Mouse (Mus musculus) megakaryocyte, adult 5-6 weeks (primary cell): ENCODE results near the gene Hnrnpc. TPM values are rescaled to one million over a fixed set of nuclear protein-coding genes. Genes with fewer than 3 reads are reported as not detected.
A peak's percentile ranks its signal among the peaks of the same experiment; 100 is the strongest.
"Not testable (repeated sequence)": the region's sequence is repeated elsewhere in the genome, so short reads cannot be mapped to it uniquely, and the experiment has no call there.

ENCODE experiments used
- ATAC-seq: 2 replicates; pipeline ENCODE4 v1.8.0; 2016; ENCODE audit warnings: mild to moderate bottlenecking, inconsistent platforms; ENCODE audit not compliant: poor library complexity, severe bottlenecking
- total RNA-seq, 2 experiments: library from RNA; stranded (forward) in 1 of 2; stranded (reverse) in 1 of 2; fragments of 153-499, 151-499 nt in 1 of 2; fragments of 221-1000, 200-1000 nt in 1 of 2; gene quantifications; 2 replicates each; pipeline versions ENCODE4 v1.2.3 to v1.2.4; 2015 to 2017

Gene Hnrnpc
- total RNA-seq, 2 experiments from 2014 or later: 239 to 322 TPM

DNA sequence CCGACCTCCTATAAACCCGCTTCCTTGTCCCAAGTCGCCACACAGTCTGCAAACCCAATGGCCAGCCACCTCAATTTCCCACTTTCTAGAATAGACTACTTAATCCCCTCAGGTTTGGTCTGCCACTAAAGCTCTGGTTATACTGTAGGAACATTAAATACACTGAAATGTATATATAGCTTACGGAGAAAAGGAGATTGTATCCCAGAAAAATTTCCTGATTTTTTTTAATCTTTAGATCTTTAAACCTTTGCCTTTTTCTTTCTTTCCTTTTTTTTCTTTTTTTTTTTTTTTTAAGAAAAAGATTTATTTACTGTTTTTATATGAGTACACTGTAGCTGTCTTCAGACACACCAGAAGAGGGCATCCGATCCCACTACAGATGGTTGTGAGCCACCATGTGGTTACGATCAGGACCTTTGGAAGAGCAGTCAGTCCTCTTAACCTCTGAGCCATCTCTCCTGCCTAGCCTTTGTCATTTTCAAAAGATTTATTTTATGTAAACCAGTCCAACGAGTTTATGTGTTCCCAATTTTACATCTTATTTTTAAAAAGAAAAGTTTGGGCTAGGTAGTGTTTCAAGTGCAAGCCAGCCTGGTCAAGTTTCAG is 953 bp upstream of the Hnrnpc start:
- peak; percentile 11 for ATAC-seq

DNA sequence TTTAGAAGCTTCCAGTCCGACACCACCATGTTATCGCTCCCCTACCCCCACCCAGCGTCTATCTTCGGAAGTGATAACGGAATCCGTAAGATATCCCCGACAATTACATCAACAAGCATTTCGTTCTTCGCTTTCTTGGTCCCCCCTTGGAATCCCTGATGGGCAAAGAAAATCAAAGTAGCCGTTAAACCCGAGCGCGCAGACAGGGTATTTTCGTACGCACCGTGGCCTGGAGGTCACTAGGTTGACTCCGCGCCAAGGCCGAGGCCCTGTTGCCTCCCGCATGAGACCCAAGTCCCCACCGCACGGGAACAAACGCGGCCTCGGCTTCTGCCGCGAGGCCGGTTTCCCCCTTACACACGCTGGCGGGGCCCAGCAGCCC is 363 bp downstream of the Hnrnpc start:
- ATAC-seq: peak; percentile 36

DNA sequence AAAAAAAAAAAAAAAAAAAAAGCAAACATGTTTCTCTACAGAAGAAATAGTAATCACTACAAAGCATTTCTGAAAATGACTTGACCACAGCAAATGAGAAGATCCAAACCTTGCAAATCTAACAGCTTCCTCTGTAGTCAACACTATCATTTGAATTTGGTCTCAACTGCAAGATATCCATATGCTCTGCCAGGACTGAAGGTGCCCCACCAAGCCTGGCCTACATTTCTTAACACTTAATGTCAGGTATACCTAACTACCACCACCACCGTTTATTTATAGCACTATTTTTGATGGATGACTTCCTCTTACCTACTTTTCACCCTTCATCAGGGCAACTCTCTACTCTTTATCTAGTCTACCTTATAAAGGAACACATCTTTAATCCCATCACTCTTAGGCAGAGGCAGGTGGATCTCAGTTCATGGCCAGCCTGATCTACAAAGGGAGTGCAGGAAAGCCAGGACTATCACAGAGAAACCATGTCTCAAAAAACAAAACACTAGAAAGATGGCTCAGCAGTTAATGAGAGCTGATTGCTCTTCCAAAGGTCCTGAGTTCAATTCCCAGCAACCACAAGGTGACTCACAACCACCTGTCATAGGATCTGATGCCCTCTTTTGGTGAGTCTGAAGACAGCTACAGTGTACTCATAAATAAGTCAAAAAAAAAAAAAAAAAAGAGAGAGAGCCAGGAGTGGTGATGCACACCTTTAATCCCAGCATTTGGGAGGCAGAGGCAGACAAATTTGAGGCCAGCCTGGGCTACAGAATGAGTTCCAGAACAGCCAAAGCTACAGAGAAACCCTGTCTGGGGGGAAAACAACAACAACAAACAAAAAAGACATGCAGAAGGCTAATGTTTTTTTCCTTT is 2.3 kb downstream of the Hnrnpc start:
- ATAC-seq: no peak

DNA sequence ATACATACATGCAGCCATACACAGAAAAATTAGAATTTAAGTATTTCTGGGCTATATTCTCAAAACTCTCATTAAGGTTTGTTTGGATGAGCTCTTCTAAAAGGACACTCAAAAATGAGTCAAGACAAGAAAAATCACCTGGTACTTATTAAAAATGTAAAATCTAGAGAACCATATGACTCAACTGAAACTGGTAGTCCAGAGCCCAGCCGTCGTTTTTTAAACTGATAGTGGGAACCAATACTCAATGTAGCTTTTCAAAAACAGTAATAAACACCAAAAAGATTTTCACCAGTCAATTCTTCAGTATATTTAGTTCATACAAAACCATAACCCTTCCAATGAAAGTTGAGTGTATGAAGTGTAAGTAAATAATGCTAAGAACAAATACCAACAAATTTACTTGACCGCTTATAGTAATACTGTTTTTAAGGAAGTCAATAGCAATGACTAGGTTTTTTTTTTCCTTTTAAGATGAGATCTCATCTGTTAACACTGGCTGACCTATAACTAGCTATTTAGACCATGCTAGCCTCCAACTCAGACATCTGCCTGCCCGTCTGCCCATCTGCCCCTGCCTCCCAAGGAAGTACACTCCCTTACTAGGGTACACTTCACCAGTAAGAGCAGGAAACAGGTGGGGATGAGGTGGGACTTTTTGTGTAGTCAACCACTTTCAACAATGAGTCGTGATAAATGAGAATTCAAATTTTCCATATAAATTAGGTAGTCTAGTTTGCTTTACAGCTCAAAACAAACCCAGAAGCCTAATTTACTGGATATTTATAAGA is 3.5 kb downstream of the Hnrnpc start:
- ATAC-seq: no peak

DNA sequence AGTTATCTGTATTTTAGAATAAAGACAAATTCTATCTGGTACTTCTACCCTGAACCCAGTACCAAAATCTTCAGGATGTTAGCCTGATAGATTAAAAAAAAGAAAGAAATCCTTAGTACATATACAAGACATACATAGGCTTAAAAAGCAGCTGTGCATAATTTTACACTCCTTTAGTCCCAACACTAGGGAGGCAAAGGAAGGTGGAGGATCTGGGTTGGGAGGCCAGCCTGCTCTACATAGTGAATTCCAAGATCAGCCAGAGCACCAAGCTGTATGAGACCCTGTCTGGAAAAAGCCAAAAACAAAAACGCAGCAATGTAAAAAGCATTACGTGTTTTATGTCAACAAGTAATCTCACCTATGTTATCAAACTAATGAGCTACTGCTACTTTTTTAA is 4.3 kb downstream of the Hnrnpc start:
- ATAC-seq: no peak

DNA sequence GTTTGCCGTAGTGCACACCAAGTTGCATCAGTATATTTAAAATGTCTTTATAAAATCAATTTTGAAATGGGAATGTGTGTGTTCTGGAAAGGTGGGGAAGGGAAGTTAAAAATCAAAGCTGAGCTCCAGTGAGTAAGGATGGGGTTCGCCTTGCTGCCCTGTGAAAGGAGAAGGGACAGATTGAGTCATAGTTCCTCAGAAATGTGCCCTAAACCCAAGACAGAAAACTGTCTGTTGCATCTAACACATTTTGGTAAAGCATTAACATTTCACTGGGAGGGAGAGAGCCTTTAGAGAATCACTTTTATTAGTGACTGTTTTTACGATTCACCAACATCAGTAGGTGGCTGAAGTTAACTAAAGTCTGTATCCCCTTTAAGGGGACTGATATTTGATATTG is 5.4 kb downstream of the Hnrnpc start:
- not testable (repeated sequence) for ATAC-seq

DNA sequence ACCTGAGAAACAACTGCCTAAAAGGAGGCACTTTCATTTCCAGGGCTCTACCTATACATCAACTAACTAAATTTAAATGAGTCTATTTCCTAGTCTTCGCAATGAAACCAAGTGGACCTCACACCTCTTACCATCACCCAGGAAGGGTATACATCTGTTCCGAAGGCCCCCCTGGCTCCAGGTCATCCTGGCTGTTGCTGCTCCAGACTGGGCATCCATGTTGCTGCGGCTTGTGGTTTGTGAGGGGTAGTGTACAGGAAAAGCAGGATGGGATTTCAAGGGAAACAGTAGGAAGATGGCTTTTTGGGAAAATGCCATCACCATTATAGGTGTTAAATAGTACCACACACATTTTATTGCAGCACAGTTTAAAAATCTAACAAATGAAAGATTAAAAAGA is 6.6 kb downstream of the Hnrnpc start:
- not testable (repeated sequence) for ATAC-seq

DNA sequence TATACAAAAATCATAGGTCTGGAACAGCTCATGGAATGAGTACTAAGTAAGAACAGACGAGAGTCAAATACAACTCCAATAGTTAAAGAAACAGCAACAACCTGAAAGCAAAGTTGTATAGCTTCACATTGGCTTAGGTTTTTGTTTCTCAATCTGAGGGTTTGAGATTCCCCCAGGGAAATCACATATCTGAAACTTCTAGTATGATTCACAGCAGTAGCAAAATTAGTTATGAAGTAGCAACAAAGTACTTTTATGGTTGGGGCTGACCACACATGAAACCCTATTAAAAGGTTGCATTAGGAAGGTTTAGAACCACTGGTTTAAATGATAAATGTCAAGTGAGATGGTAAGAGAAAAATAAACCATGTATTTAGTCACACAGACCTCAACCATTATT is 9.3 kb downstream of the Hnrnpc start:
- no peak for ATAC-seq

DNA sequence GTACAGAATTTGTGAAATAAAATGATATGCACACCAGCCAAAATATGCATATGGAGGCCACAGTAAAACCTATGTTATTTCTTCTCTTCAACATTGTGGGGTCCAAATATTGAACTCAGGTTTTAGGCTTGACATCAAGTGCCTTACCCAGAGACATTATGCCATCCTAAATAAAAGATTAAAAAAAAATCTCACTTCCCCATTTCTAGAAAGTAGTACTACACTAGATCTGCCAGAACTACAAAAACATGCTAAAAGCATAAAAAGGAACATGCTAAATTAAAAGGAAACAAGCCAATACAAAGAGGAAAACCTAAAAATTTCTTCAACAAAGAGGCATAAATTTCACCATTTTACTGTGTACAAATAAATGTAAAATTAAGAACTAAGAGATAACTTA is 20.7 kb downstream of the Hnrnpc start:
- peak; percentile 52 for ATAC-seq

DNA sequence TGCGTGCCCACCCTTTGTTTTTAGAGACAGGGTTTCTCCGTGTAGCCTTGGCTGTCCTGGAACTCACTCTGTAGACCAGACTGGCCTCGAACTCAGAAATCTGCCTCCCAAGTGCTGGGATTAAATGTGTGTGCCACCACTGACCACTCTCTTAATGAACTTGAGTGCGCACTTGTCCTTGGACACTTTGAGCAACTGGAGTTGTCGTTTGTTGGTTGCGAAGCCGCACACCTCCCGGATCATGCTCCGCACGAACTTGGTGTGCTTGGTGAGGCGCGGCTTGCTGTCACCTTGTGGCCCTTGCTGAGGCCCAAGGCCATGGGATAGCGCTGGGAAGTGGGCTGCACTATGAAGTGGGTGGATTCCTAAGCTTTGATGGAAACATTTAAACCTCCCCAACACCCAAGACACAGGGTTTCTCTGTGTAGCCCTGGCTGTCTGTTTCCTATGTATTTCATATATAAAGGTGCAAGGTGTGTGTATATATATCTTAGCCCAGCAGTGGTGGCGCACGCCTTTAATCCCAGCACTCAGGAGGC is 32.2 kb downstream of the Hnrnpc start:
- ATAC-seq: no peak

DNA sequence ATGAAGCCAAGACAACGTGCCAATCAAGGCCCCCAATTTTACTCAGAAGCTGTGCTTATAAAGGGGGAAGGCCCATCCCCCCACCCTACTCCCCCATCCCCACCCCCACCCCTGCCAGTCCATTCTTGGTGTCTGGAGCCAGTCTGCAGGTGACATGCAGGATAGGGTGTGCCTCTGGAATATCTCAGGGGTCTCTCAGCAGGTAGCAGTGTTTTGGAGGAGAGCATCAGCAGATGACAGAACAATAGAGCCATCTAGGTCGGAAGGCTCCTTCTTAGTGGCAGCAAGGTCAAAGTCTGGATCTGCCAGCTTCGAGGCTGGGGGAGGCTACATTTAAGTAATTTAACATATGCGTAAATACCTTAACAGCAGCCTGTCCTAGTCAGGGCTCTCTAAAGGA is 37.7 kb downstream of the Hnrnpc start:
- no peak for ATAC-seq

DNA sequence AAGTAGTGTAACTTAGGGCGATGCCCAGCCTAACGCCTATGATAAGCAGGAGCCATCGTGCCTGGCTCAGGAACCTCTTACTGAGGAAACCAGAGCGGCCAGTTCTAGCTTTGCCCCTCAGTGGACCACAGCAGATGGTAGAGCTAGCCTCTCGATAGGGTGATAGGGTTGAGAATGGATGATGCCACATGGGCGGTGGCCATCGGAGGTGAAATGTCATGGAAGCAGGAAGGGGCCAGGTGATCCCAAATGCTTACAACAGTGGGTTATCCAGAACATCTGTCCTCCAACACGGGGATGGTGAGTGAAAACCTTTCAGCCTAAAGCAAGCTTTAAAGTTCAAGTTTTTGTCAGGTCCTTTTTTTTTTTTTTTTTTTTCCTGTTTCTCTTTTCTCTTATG is 42.0 kb downstream of the Hnrnpc start:
- no peak for ATAC-seq

DNA sequence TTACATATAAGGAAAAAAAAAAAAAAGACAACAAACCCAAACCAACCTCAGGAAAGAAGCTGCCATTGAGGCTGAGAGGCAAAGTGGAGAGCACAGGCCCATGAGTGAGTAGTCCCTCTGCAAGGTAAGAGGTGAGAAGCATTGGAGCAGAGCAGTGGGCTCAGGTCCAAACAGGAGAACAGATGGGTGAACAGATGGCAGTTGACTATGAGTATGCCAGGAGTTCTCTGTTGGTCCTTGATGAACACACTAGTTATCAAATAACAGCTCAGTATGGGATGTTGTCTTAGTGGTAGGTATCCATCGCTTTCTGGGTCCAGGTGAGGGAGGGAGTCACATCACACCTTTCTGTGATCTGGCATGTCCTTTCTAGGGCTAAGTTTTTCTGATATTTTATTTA is 43.0 kb downstream of the Hnrnpc start:
- ATAC-seq: no peak

DNA sequence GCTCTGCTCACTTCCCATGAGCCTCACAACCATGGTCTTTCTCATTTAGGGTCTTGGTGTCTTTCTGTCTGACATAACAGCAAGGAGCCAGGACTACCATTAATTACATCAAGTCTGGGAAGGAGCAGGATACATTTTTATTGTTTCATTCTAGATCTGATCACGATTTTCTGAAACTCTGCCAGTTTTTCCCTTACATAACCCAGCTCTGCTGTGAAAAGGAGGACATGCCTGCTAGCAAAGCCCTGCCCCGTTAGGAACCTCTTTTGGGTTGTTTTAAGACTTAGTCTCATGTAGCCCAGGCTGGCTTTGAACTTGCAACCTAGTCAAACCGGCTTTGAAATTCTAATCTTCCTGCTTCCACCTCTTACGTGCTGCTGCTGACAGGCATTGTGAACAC is 43.8 kb downstream of the Hnrnpc start:
- no peak for ATAC-seq

DNA sequence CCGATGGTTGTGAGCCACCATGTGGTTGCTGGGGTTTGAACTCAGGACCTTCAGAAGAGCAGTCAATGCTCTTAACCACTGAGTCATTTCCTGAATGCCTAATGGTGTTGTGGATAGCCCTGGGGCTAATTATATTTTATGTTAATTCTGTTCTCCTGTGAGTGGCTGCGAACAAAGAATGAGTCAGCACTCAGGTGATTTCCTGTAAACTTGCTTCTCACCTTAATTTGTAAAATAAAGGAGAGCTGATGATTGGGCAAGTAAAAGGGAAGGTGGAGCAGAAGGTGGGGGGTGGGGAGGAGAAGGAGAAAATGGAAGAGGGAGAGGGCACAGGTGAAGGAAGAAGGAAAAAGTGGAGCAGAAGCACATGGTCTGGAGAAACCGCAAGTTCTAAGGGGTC is 51.1 kb downstream of the Hnrnpc start:
- not testable (repeated sequence) for ATAC-seq

DNA sequence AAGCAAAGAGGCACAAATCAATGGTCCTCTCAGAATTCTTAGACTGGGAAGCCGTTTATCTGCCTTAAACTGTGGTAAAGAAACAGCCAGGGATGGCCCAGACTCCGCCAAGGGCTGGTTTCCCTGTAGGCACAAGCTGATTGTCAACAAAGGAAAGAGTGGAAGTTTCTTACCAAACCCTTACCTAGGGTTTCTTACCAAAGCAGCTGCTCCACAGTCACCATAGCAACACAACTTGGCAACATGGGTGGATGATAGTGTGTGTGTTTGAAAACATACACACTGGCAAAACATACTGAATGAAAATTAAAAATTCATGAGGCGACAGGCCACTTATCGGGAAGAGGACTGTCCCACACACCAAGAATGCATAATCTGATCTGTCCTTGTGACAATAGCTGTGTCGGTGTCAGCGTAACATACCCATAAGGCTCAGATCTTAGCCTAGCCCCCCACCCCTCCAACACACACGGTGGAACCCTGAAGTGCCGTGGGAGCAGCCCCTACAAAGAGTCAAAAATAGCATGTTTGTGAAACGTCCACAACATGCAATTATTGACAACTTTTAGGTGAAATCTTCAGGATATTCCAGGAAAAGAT is 57.8 kb downstream of the Hnrnpc start:
- no peak for ATAC-seq

DNA sequence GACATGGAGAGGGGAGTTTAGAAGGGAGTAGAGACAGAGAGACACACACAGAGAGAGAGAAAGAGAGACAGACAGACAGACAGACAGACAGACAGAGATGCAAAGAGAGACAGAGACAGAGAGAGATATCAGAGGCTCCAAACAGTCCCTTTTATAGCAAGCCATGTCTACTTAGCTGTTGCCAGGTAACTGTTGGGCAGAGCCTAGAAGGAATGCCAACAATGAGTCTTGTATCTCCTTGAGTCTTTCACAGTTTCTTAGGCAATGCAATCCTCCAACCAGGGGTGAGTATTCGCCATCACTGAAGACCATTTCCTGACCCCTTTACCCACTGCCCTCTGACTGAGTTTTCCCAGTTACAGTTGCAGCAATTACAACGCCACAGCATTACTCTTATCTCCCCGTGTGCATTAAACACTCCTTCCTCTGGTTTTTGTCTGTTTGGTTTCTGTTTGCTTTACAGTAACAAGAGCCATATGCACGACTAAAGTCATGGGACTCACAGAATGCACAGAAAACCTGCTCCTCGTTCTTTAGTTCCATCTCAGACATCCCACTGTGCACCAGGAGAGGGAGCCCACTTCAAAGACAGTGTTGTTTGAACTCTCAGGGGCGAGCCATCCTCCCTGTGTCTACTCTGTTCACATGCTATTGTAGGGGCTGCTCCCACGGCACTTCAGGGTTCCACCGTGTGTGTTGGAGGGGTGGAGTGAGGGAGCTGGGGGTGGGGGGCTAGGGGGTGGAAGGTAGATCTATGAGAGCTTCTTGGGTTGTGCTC is 58.7 kb downstream of the Hnrnpc start:
- ATAC-seq: no peak

DNA sequence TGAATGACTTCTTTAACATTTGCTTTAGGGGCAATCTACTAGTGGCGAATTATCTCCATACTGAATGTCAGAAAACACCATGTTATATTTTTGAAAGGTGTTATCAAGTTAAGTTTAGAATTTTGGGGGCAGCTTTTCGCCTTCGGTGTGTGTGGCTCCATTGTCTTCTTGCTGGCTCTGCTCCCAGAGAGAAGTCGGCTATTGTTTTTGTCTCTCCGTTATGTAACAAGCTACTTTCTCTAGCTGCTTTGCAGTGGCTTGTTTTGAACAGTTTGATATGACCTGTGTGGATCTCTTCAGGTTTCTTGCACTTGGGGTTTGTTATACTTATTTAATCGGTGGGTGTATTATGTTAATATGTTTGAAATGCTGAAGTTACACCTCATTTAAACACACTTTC is 60.4 kb downstream of the Hnrnpc start:
- no peak for ATAC-seq

DNA sequence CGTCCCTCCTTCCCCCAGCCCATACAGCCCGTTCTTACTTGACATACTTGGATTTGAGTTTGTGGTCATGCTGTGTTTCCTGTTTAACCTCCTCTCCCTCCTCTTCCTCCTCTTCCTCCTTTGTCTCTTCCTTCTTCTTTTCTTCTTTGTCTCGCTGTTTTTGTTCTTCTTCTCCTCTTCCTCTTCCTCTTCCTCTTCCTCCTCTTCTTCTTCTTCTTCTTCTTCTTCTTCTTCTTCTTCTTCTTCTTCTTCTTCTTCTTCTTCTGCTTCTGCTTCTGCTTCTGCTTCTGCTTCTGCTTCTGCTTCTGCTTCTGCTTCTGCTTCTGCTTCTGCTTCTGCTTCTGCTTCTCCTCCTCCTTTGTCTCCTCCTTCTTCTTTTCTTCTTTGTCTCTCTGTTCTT is 61.5 kb downstream of the Hnrnpc start, which contains the start of gene Olfr221:
TSS of gene Olfr221 (minus strand) at position 101 of the 400 bp plus-strand sequence.
- ATAC-seq: not testable (repeated sequence)

DNA sequence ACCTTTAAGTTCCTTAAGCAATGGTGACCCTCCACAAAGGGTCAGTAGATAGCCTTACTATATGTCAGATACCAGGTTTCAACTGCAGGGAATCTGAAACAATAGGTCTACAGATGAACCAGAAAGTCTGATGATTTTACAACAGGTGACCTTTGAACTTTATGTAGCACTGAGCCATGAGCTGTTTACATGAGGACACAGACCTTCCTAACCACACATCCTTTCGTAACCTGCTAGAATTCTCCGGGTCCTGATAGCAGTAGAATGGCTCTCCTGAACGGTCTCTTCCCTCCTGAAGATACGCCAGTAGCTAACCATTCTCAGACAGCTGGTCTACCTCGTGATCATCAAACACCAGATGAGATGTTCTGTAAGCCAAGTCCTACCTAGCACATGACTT is 64.5 kb downstream of the Hnrnpc start:
- ATAC-seq: no peak
